Mouse (Mus musculus) T-helper 1 cell (primary cell): ENCODE results near the gene Tma7.

Source experiments
- in situ Hi-C: fragments of 300-600 bp; cut with MboI, MseI; formaldehyde crosslinking; loops from one replicate; pipeline ENCODE4 v1.15.1; 2025; ENCODE audit warnings: high pct_unique_total_duplicates

Gene Tma7

GRCm38 (mm10) chr9:109102541-109102940, 20.2 kb upstream of the Tma7 start:
- in situ Hi-C loops: no loop called here

GRCm38 (mm10) chr9:109101933-109102445, 19.6 kb upstream of the Tma7 start:
- in situ Hi-C loops: no loop called here

- in situ Hi-C loops: no loop called here
Measured at GRCm38 (mm10) chr9:109100307-109100928, 18.0 kb upstream of the Tma7 start.

- in situ Hi-C loops: loop anchor here (10.0 kb wide), 1 partner anchor 244 kb away; the partner anchor contains the start of gene Slc26a6
Measured at GRCm38 (mm10) chr9:109098969-109099368, 16.6 kb upstream of the Tma7 start.

- in situ Hi-C loops: loop anchor here (10.0 kb wide), 1 partner anchor 244 kb away; the partner anchor contains the start of gene Slc26a6
Measured at GRCm38 (mm10) chr9:109098366-109098765, 16.0 kb upstream of the Tma7 start.

- in situ Hi-C loops: loop anchor here (10.0 kb wide), 1 partner anchor 243 kb away; the partner anchor contains the start of gene Slc26a6
Measured at GRCm38 (mm10) chr9:109097831-109098230, 15.4 kb upstream of the Tma7 start.

GRCm38 (mm10) chr9:109097291-109097690, 14.9 kb upstream of the Tma7 start:
- in situ Hi-C loops: loop anchor here (10.0 kb wide), 1 partner anchor 242 kb away; the partner anchor contains the start of gene Slc26a6

GRCm38 (mm10) chr9:109096856-109097255, 14.5 kb upstream of the Tma7 start:
- in situ Hi-C loops: loop anchor here (10.0 kb wide), 1 partner anchor 242 kb away; the partner anchor contains the start of gene Slc26a6

GRCm38 (mm10) chr9:109096251-109096661, 13.9 kb upstream of the Tma7 start:
- in situ Hi-C loops: loop anchor here (10.0 kb wide), 1 partner anchor 241 kb away; the partner anchor contains the start of gene Slc26a6

GRCm38 (mm10) chr9:109095137-109095982, 13.0 kb upstream of the Tma7 start, which contains the start of gene Plxnb1:
Gene Plxnb1 (plus strand): TSS chr9:109095389.
- in situ Hi-C loops: loop anchor here (10.0 kb wide), 1 partner anchor 241 kb away; the partner anchor contains the start of gene Slc26a6

- in situ Hi-C loops: loop anchor here (10.0 kb wide), 1 partner anchor 240 kb away; the partner anchor contains the start of gene Slc26a6
Measured at GRCm38 (mm10) chr9:109094553-109095136, 12.3 kb upstream of the Tma7 start.

- in situ Hi-C loops: loop anchor here (10.0 kb wide), 1 partner anchor 239 kb away; the partner anchor contains the start of gene Slc26a6
Measured at GRCm38 (mm10) chr9:109093786-109094552, 11.6 kb upstream of the Tma7 start.

GRCm38 (mm10) chr9:109092799-109093198, 10.4 kb upstream of the Tma7 start:
- in situ Hi-C loops: loop anchor here (10.0 kb wide), 1 partner anchor 238 kb away; the partner anchor contains the start of gene Slc26a6

GRCm38 (mm10) chr9:109091802-109092201, 9.4 kb upstream of the Tma7 start:
- in situ Hi-C loops: loop anchor here (10.0 kb wide), 1 partner anchor 237 kb away; the partner anchor contains the start of gene Slc26a6

GRCm38 (mm10) chr9:109090446-109090845, 8.1 kb upstream of the Tma7 start:
- in situ Hi-C loops: loop anchor here (10.0 kb wide), 1 partner anchor 236 kb away; the partner anchor contains the start of gene Slc26a6

- in situ Hi-C loops: no loop called here
Measured at GRCm38 (mm10) chr9:109087987-109088386, 5.6 kb upstream of the Tma7 start.

- in situ Hi-C loops: no loop called here
Measured at GRCm38 (mm10) chr9:109084922-109085321, 2.5 kb upstream of the Tma7 start.

- in situ Hi-C loops: no loop called here
Measured at GRCm38 (mm10) chr9:109081749-109082123, 651 bp downstream of the Tma7 start.

GRCm38 (mm10) chr9:109080516-109080915, 1.9 kb downstream of the Tma7 start:
- in situ Hi-C loops: no loop called here
